Mouse (Mus musculus): ENCODE measurements around the gene Slc24a4. TPM values are rescaled to one million over a fixed set of nuclear protein-coding genes. Genes with fewer than 3 reads are reported as not detected.
A peak's percentile ranks its signal among the peaks of the same experiment; 100 is the strongest.

Slc24a4 gene
- polyA plus RNA-seq, 1 experiment from 2014 or later: 0.14 TPM

GRCm38 (mm10) chr12:102128791-102129507 is 416 bp downstream of the Slc24a4 start:
- DNase-seq (ENCODE audit: low spot score): peak; percentile 71
- Histone ChIP-seq H3K4me1 (replicated peaks) (peaks cover 24% of the 10 kb centered on the region), H3K9me3 (no peaks in the 10 kb centered on the region), H3K36me3 (no peaks in the 10 kb centered on the region), H3K27me3 (ENCODE audit: insufficient read depth, poor library complexity, severe bottlenecking) (peaks cover 67% of the 10 kb centered on the region), H3K4me3 (peak overlapping the region; percentile 67), H3K27ac (peak overlapping the region; percentile 72; the same call in 1 of the 2 replicates)
- under 1% methylated on average over 73 of the region's 73 CpGs for WGBS

DNA sequence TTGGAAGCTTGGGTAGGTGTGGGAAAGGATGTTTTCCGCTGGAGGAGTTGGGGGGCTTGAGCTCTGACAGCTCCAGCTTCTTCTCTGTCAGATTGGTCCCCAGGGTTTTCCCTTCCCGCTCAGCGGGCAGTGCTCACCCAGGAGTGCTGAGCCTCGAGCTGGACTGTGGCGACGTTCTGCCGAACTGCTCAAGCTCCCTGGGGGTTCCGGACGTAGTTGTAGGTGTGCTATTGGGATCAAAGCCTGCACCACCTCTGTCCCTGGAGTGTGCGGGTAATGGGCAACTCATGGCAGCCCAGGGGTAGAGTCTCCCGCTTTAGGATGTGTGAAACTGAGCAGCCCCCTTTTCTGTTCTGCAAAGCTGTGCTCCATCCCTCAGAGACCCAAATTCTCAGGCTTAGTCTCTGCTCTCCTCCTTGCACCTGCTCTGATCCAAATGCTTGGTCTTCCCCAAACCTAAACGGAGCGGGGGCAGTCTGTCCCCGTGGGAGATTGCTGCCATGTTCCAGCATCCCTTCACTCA is 1.0 kb downstream of the Slc24a4 start:
- WGBS: 1% methylated on average over 14 of the region's 14 CpGs
- peak overlapping the region; percentile 67 for H3K4me3 ChIP-seq
- H3K4me1 ChIP-seq (replicated peaks): peaks cover 24% of the 10 kb centered on the region
- no peak for DNase-seq (ENCODE audit: low spot score)
- peaks cover 67% of the 10 kb centered on the region for H3K27me3 ChIP-seq (ENCODE audit: insufficient read depth, poor library complexity, severe bottlenecking)
- no peaks in the 10 kb centered on the region for H3K9me3 ChIP-seq
- 0 out of 2 replicates have a peak overlapping the region, but pooled peaks have one; percentile 72 for H3K27ac ChIP-seq
- no peaks in the 10 kb centered on the region for H3K36me3 ChIP-seq

DNA sequence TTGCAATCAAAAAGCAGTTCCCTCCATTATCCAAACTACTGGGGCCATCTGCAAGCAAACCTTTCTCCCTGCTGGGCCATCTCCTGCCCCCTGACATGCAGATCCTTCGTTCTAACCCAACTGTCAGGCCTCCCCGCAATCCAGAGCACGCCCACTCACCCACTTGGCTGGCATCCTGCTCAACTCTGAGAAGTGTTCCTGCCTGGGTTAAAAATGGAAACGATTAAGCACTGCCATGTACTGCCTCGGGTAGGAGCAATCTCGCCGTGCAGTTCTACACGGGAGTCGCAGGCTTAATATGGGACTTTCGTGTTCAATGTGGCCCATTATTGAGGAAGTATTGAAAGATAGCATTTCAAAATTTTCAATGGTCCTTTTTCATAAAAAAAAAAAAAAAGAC is 11.2 kb downstream of the Slc24a4 start:
- no peak overlapping the region for H3K27ac ChIP-seq
- H3K4me3 ChIP-seq: no peak overlapping the region
- no peak for DNase-seq (ENCODE audit: low spot score)
- no peaks in the 10 kb centered on the region for H3K4me1 ChIP-seq (replicated peaks)
- WGBS: 90% methylated on average over 10 of the region's 10 CpGs
- H3K27me3 ChIP-seq (ENCODE audit: insufficient read depth, poor library complexity, severe bottlenecking): peaks cover 2% of the 10 kb centered on the region; the same call in 1 of the 2 replicates
- no peaks in the 10 kb centered on the region for H3K9me3 ChIP-seq
- H3K36me3 ChIP-seq: no peaks in the 10 kb centered on the region

DNA sequence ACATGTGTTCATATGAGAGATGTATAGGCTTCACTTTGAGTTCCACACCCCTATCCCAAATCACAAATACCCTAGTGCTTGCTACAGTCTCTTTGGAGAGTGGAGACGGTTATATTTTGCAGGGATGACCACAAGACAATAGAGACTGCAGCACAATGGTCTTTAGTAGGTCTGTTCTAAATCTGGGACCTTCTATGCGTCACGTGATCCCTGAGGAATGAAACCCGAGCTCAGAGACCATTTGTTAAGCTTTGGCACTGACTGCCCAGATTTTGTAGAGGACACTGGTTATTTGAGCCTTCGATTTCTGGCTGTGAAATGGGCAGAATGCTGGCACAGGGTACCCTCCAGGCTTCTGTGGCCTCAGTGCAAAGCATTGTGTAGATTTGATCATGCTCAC is 12.8 kb downstream of the Slc24a4 start:
- Histone ChIP-seq H3K9me3 (no peaks in the 10 kb centered on the region), H3K4me1 (replicated peaks) (no peaks in the 10 kb centered on the region), H3K36me3 (no peaks in the 10 kb centered on the region), H3K27me3 (ENCODE audit: insufficient read depth, poor library complexity, severe bottlenecking) (peaks cover 2% of the 10 kb centered on the region; the same call in 1 of the 2 replicates), H3K4me3 (no peak overlapping the region), H3K27ac (no peak overlapping the region)
- 76% methylated on average over 5 of the region's 5 CpGs for WGBS
- DNase-seq (ENCODE audit: low spot score): no peak

DNA sequence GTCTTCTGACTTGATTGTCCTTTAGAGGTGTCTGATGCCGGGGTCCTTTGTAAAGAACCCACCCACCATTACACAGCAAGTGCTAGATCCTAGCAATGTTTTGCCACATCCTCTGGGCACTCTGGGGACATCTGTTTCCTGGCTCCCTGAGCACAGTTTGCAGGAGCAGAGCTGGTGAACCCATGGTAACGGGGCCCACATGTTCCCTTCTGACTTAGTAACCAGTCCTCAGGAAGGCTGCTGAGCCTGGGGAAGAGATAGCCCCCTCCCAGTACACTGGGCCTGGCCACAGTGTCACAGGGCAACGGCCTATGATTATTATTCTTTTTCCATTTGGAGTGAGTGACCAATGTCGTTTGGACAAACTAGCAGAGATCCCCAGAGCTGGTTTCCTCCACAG is 19.1 kb downstream of the Slc24a4 start:
- Histone ChIP-seq H3K9me3 (no peaks in the 10 kb centered on the region), H3K36me3 (no peaks in the 10 kb centered on the region), H3K27me3 (ENCODE audit: insufficient read depth, poor library complexity, severe bottlenecking) (no peaks in the 10 kb centered on the region), H3K27ac (no peak overlapping the region), H3K4me1 (replicated peaks) (no peaks in the 10 kb centered on the region), H3K4me3 (no peak overlapping the region)
- no peak for DNase-seq (ENCODE audit: low spot score)
- WGBS: 74% methylated on average over 4 of the region's 4 CpGs

- DNase-seq (ENCODE audit: low spot score): no peak
- WGBS: 86% methylated on average over 2 of the region's 2 CpGs
- H3K9me3 ChIP-seq: no peaks in the 10 kb centered on the region
These were observed 20.2 kb downstream of the Slc24a4 start for GRCm38 (mm10) chr12:102148746-102149145.

DNA sequence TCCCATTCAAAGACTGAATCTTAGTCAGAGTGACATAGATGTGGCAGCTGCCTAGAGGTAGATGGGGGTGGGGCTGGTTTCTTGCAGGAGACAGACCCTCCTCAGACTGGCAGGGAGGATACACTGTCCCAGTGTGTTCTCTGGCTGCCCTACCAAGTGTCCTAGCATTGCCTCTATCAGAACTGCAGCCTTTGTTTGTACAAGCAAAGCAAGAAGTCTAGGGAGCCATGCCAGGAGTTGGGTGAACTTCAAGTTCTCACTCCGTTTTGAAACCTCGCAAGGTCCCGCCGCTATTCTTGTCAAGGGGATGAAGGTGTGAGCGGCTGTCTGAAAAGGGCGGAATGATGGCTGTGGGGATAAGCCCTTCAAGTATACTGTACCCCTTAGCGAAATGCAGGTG is 22.7 kb downstream of the Slc24a4 start:
- no peaks in the 10 kb centered on the region for H3K4me1 ChIP-seq (replicated peaks)
- no peaks in the 10 kb centered on the region for H3K27me3 ChIP-seq (ENCODE audit: insufficient read depth, poor library complexity, severe bottlenecking)
- H3K4me3 ChIP-seq: no peak overlapping the region
- H3K27ac ChIP-seq: no peak overlapping the region
- H3K36me3 ChIP-seq: no peaks in the 10 kb centered on the region
- no peaks in the 10 kb centered on the region for H3K9me3 ChIP-seq
- 86% methylated on average over 7 of the region's 7 CpGs for WGBS
- no peak for DNase-seq (ENCODE audit: low spot score)

More at GRCm38 (mm10) chr12:102148746-102149145, 20.2 kb downstream of the Slc24a4 start:
- Histone ChIP-seq H3K27ac (no peak overlapping the region), H3K4me1 (replicated peaks) (no peaks in the 10 kb centered on the region), H3K36me3 (no peaks in the 10 kb centered on the region), H3K27me3 (ENCODE audit: insufficient read depth, poor library complexity, severe bottlenecking) (no peaks in the 10 kb centered on the region), H3K4me3 (no peak overlapping the region)

GRCm38 (mm10) chr12:102153796-102154195 is 25.3 kb downstream of the Slc24a4 start:
- 92% methylated on average over 7 of the region's 7 CpGs for WGBS
- Histone ChIP-seq H3K36me3 (no peaks in the 10 kb centered on the region), H3K27ac (no peak overlapping the region), H3K27me3 (ENCODE audit: insufficient read depth, poor library complexity, severe bottlenecking) (no peaks in the 10 kb centered on the region), H3K4me3 (no peak overlapping the region), H3K9me3 (no peaks in the 10 kb centered on the region), H3K4me1 (replicated peaks) (no peaks in the 10 kb centered on the region; the same call in 1 of the 2 replicates)
- DNase-seq (ENCODE audit: low spot score): no peak

GRCm38 (mm10) chr12:102154815-102155214 is 26.3 kb downstream of the Slc24a4 start:
- H3K27me3 ChIP-seq (ENCODE audit: insufficient read depth, poor library complexity, severe bottlenecking): no peaks in the 10 kb centered on the region
- no peaks in the 10 kb centered on the region for H3K36me3 ChIP-seq
- no peak overlapping the region for H3K27ac ChIP-seq
- H3K9me3 ChIP-seq: no peaks in the 10 kb centered on the region
- WGBS: 60% methylated on average over 1 of the region's 1 CpGs
- no peak for DNase-seq (ENCODE audit: low spot score)
- no peaks in the 10 kb centered on the region; the same call in 1 of the 2 replicates for H3K4me1 ChIP-seq (replicated peaks)
- H3K4me3 ChIP-seq: no peak overlapping the region

GRCm38 (mm10) chr12:102164632-102165031 is 36.1 kb downstream of the Slc24a4 start:
- WGBS: 90% methylated on average over 7 of the region's 7 CpGs
- H3K27ac ChIP-seq: no peak overlapping the region
- no peak overlapping the region for H3K4me3 ChIP-seq
- no peaks in the 10 kb centered on the region for H3K27me3 ChIP-seq (ENCODE audit: insufficient read depth, poor library complexity, severe bottlenecking)
- peaks cover 8% of the 10 kb centered on the region; the same call in 1 of the 2 replicates for H3K4me1 ChIP-seq (replicated peaks)
- H3K36me3 ChIP-seq: no peaks in the 10 kb centered on the region
- DNase-seq (ENCODE audit: low spot score): no peak
- no peaks in the 10 kb centered on the region for H3K9me3 ChIP-seq

DNA sequence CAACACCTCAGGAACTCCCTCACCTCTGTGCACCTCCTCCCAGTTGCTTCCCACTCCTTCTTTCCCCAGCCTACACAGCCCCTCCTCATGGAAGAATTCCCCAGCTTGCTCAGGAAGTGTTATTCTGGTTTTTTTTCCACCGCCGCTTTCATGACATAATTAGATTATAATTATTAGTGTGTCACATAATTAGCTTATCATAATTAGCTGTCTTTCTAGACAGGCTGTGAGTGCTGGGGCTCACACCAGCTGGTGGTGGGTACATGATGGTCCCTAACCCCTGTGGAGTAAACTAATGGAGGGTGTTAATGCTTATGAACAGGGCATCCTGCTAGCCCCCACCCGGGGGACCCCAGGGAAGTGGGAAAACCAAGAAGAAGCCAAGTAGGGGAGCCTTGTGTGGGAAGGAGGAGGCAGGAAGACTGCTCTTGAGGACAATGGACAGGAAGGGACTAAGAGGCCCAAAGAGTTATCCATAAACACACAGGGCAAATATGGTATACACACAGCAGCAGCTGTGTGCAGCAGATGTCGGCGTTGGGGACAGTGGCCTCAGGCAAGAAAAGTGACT is 38.2 kb downstream of the Slc24a4 start:
- no peak overlapping the region for H3K4me3 ChIP-seq
- H3K4me1 ChIP-seq (replicated peaks): peaks cover 8% of the 10 kb centered on the region; the same call in 1 of the 2 replicates
- no peaks in the 10 kb centered on the region for H3K36me3 ChIP-seq
- H3K27me3 ChIP-seq (ENCODE audit: insufficient read depth, poor library complexity, severe bottlenecking): no peaks in the 10 kb centered on the region
- 0 out of 2 replicates have a peak overlapping the region, but pooled peaks have one; percentile 43 for H3K27ac ChIP-seq
- DNase-seq (ENCODE audit: low spot score): peak; percentile 12
- no peaks in the 10 kb centered on the region for H3K9me3 ChIP-seq
- WGBS: 70% methylated on average over 5 of the region's 5 CpGs

GRCm38 (mm10) chr12:102167302-102167701 is 38.8 kb downstream of the Slc24a4 start:
- WGBS: 77% methylated on average over 5 of the region's 5 CpGs
- H3K4me1 ChIP-seq (replicated peaks): peaks cover 8% of the 10 kb centered on the region; the same call in 1 of the 2 replicates
- DNase-seq (ENCODE audit: low spot score): no peak

GRCm38 (mm10) chr12:102172746-102173145 is 44.2 kb downstream of the Slc24a4 start:
- WGBS: 91% methylated on average over 11 of the region's 11 CpGs
- H3K27me3 ChIP-seq (ENCODE audit: insufficient read depth, poor library complexity, severe bottlenecking): no peaks in the 10 kb centered on the region
- H3K36me3 ChIP-seq: no peaks in the 10 kb centered on the region
- H3K27ac ChIP-seq: no peak overlapping the region
- no peak for DNase-seq (ENCODE audit: low spot score)
- H3K4me3 ChIP-seq: no peak overlapping the region
- no peaks in the 10 kb centered on the region for H3K9me3 ChIP-seq
- no peaks in the 10 kb centered on the region for H3K4me1 ChIP-seq (replicated peaks)

More at GRCm38 (mm10) chr12:102167302-102167701, 38.8 kb downstream of the Slc24a4 start:
- Histone ChIP-seq H3K9me3 (no peaks in the 10 kb centered on the region), H3K36me3 (no peaks in the 10 kb centered on the region), H3K27me3 (ENCODE audit: insufficient read depth, poor library complexity, severe bottlenecking) (no peaks in the 10 kb centered on the region), H3K4me3 (no peak overlapping the region), H3K27ac (no peak overlapping the region)

All from hindbrain, embryonic 10.5 days (tissue).